Mouse (Mus musculus): ENCODE results near the gene Tefm. TPM values are rescaled to one million over a fixed set of nuclear protein-coding genes. Genes with fewer than 3 reads are reported as not detected.
"Not testable (repeated sequence)": the region's sequence is repeated elsewhere in the genome, so short reads cannot be mapped to it uniquely, and the experiment has no call there.

Tefm gene
- polyA plus RNA-seq, 1 experiment = 9.0 TPM

GRCm38 (mm10) chr11:80149412-80150023 lies 7.5 kb upstream of the Tefm start:
- no peak overlapping the region for H3K4me3 ChIP-seq (ENCODE audit: insufficient read depth, low read length)
- TF ChIP-seq POLR2A (IDR thresholded peaks at IDR 0.05; ENCODE audit: extremely low read depth, insufficient read depth, low read length) (no peak), CTCF (IDR thresholded peaks at IDR 0.05; ENCODE audit: extremely low read depth, insufficient read depth, low read length) (no peak)
- no peak overlapping the region for H3K27ac ChIP-seq (ENCODE audit: insufficient read depth, low read length)

GRCm38 (mm10) chr11:80148974-80149373 lies 7.0 kb upstream of the Tefm start:
- H3K4me1 ChIP-seq (ENCODE audit: control insufficient read depth, insufficient read depth, low read length); H3K4me3 ChIP-seq (ENCODE audit: insufficient read depth, low read length); H3K27ac ChIP-seq (ENCODE audit: insufficient read depth, low read length): not testable (repeated sequence)

More at GRCm38 (mm10) chr11:80149412-80150023, 7.5 kb upstream of the Tefm start:
- no peaks in the 10 kb centered on the region for H3K4me1 ChIP-seq (ENCODE audit: control insufficient read depth, insufficient read depth, low read length)

GRCm38 (mm10) chr11:80148313-80148712 lies 6.3 kb upstream of the Tefm start:
- TF ChIP-seq CTCF (IDR thresholded peaks at IDR 0.05; ENCODE audit: extremely low read depth, insufficient read depth, low read length) = no peak
- no peak for TF ChIP-seq POLR2A (IDR thresholded peaks at IDR 0.05; ENCODE audit: extremely low read depth, insufficient read depth, low read length)
- H3K4me1 ChIP-seq (ENCODE audit: control insufficient read depth, insufficient read depth, low read length) = no peaks in the 10 kb centered on the region
- H3K4me3 ChIP-seq (ENCODE audit: insufficient read depth, low read length) = no peak overlapping the region
- no peak overlapping the region for H3K27ac ChIP-seq (ENCODE audit: insufficient read depth, low read length)

GRCm38 (mm10) chr11:80147748-80148147 lies 5.8 kb upstream of the Tefm start:
- TF ChIP-seq POLR2A (IDR thresholded peaks at IDR 0.05; ENCODE audit: extremely low read depth, insufficient read depth, low read length) = no peak
- TF ChIP-seq CTCF (IDR thresholded peaks at IDR 0.05; ENCODE audit: extremely low read depth, insufficient read depth, low read length) = no peak
- H3K4me1 ChIP-seq (ENCODE audit: control insufficient read depth, insufficient read depth, low read length) = no peaks in the 10 kb centered on the region
- no peak overlapping the region for H3K4me3 ChIP-seq (ENCODE audit: insufficient read depth, low read length)
- H3K27ac ChIP-seq (ENCODE audit: insufficient read depth, low read length) = no peak overlapping the region

GRCm38 (mm10) chr11:80145787-80146275 lies 3.9 kb upstream of the Tefm start:
- Histone ChIP-seq H3K4me1 (ENCODE audit: control insufficient read depth, insufficient read depth, low read length) (0 out of 2 replicates have a peak, but pooled peaks cover 2% of the 10 kb centered on the region), H3K27ac (ENCODE audit: insufficient read depth, low read length) (peak overlapping the region; percentile 55; the same call in 1 of the 2 replicates), H3K4me3 (ENCODE audit: insufficient read depth, low read length) (no peak overlapping the region)
- TF ChIP-seq POLR2A (IDR thresholded peaks at IDR 0.05; ENCODE audit: extremely low read depth, insufficient read depth, low read length) (no peak), CTCF (IDR thresholded peaks at IDR 0.05; ENCODE audit: extremely low read depth, insufficient read depth, low read length) (no peak)

GRCm38 (mm10) chr11:80142872-80143271 lies 897 bp upstream of the Tefm start:
- H3K4me1 ChIP-seq (ENCODE audit: control insufficient read depth, insufficient read depth, low read length) = 0 out of 2 replicates have a peak, but pooled peaks cover 2% of the 10 kb centered on the region
- H3K27ac ChIP-seq (ENCODE audit: insufficient read depth, low read length) = no peak overlapping the region
- TF ChIP-seq CTCF (IDR thresholded peaks at IDR 0.05; ENCODE audit: extremely low read depth, insufficient read depth, low read length) = no peak
- peak overlapping the region; percentile 69; the same call in 1 of the 2 replicates for H3K4me3 ChIP-seq (ENCODE audit: insufficient read depth, low read length)

DNA sequence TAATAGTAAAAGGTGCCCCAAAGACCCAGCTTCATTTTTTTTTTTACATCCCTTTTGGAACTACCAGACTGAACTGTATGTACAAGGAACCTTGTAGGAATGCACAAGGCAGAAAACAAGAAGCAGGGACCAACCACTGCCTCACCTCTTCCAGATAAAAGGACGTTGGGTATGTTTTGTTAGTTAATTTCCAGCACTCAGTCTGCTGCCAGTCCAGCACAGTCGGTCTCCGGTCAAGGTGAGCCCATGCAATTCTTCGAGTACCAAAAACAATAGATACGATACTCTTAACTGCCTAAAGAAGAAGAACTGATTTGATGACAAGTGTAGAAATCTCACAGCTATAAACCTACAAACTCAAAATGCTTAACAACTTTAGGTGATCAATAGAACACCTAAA lies 4.2 kb downstream of the Tefm start:
- no peak overlapping the region for H3K4me3 ChIP-seq (ENCODE audit: insufficient read depth, low read length)
- no peak overlapping the region for H3K27ac ChIP-seq (ENCODE audit: insufficient read depth, low read length)
- no peak for TF ChIP-seq CTCF (IDR thresholded peaks at IDR 0.05; ENCODE audit: extremely low read depth, insufficient read depth, low read length)
- H3K4me1 ChIP-seq (ENCODE audit: control insufficient read depth, insufficient read depth, low read length) = 0 out of 2 replicates have a peak, but pooled peaks cover 2% of the 10 kb centered on the region

DNA sequence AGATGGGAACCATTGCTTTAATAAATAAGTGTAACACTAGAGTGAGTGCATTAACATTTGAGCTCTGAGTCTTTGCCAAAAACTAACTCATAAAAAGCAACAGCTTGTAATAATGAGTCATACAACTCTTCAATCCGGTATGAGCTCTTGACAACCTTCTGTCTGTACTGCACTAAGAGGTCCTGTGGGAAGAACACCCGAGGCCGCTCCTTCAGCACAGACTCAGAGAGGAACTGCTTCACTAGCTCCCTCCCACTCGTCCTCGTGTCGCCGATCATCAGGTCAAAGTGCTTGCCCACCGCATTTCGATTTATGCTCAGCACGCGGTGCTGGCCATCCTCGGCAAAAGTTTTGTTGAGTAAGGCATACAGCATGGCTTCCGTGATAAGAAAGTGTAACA lies 5.2 kb downstream of the Tefm start:
- no peak for TF ChIP-seq CTCF (IDR thresholded peaks at IDR 0.05; ENCODE audit: extremely low read depth, insufficient read depth, low read length)
- TF ChIP-seq POLR2A (IDR thresholded peaks at IDR 0.05; ENCODE audit: extremely low read depth, insufficient read depth, low read length) = no peak
- 0 out of 2 replicates have a peak, but pooled peaks cover 2% of the 10 kb centered on the region for H3K4me1 ChIP-seq (ENCODE audit: control insufficient read depth, insufficient read depth, low read length)
- H3K27ac ChIP-seq (ENCODE audit: insufficient read depth, low read length) = no peak overlapping the region
- H3K4me3 ChIP-seq (ENCODE audit: insufficient read depth, low read length) = no peak overlapping the region

DNA sequence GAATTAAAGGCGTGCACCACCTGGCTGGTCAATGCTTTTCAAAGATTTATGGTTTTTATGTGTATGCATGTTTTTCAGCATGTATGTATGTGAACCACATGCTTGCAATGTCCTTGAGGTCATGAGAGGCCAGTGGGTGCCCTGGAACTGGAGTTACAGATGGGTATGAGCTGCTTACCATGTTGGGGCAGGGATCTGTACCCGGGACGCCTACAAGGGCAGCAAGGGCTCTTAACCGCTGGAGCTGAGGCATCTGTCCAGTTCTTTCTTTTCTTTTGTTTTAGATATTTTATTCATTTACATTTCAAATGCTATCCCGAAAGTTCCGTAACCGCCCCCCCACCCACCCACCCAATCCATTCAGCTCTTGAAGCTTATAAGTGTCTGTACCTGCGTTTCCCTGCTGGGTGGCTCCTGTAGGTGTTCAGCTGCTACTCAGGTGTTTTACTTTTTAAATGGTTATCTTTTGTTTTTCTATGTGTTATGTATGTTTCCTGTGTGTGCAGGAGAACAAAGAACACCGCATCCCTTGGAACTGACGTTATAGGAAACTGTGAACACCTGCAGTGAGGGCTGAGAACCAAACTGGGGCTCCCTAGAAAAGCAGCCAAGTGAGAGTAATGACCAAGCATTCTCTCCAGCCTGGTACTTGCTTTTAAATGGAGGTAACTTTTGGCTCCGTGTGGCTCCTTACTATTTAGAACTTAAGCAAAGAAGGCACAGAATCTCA lies 5.9 kb downstream of the Tefm start:
- Histone ChIP-seq H3K27ac (ENCODE audit: insufficient read depth, low read length) (no peak overlapping the region), H3K4me3 (ENCODE audit: insufficient read depth, low read length) (no peak overlapping the region), H3K4me1 (ENCODE audit: control insufficient read depth, insufficient read depth, low read length) (0 out of 2 replicates have a peak, but pooled peaks cover 2% of the 10 kb centered on the region)
- no peak for TF ChIP-seq CTCF (IDR thresholded peaks at IDR 0.05; ENCODE audit: extremely low read depth, insufficient read depth, low read length)
- TF ChIP-seq POLR2A (IDR thresholded peaks at IDR 0.05; ENCODE audit: extremely low read depth, insufficient read depth, low read length) = no peak

DNA sequence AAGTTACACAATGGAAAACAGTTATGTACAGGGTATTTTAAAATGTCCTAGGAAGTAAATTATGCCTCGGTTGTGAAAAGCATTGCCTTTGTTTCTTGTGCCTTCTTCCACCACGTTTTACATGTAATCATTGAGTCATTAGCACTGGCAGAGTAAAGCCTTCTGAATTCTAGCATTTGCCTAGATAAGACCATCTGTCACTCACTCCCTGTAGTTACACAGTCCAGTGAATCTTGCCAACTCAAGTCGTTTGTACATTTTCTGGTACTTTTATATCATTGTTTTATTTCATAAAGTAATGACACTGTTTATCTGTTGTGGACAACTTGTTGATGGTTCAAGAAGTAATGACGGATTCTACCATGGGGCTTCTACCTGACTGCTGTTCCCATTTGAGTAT lies 7.2 kb downstream of the Tefm start:
- Histone ChIP-seq H3K4me3 (ENCODE audit: insufficient read depth, low read length) (no peak overlapping the region), H3K27ac (ENCODE audit: insufficient read depth, low read length) (no peak overlapping the region), H3K4me1 (ENCODE audit: control insufficient read depth, insufficient read depth, low read length) (no peaks in the 10 kb centered on the region)
- TF ChIP-seq CTCF (IDR thresholded peaks at IDR 0.05; ENCODE audit: extremely low read depth, insufficient read depth, low read length) = no peak
- no peak for TF ChIP-seq POLR2A (IDR thresholded peaks at IDR 0.05; ENCODE audit: extremely low read depth, insufficient read depth, low read length)

All from cortical plate, adult 2 months (tissue).